Mouse (Mus musculus): Measurements from ENCODE around the gene Sstr4. TPM values are rescaled to one million over a fixed set of nuclear protein-coding genes. Genes with fewer than 3 reads are reported as not detected.

The Sstr4 gene
- polyA plus RNA-seq, 1 experiment from 2014 or later: 2.4 TPM

GRCm38 (mm10) chr2:148419776-148420175, 24.6 kb downstream of the Sstr4 start:
- Histone ChIP-seq H3K27ac (replicated peaks) (no peak overlapping the region), H3K4me3 (no peak overlapping the region), H3K4me1 (no peaks in the 10 kb centered on the region), H3K4me2 (replicated peaks) (no peak overlapping the region), H3K9ac (replicated peaks) (no peak overlapping the region), H3K36me3 (no peaks in the 10 kb centered on the region), H3K9me3 (no peaks in the 10 kb centered on the region), H3K27me3 (no peaks in the 10 kb centered on the region)
- WGBS: 93% methylated on average over 2 of the region's 2 CpGs
- ATAC-seq (ENCODE audit: low FRiP score, low read depth): no peak

GRCm38 (mm10) chr2:148421112-148421511, 26.0 kb downstream of the Sstr4 start:
- no peak for ATAC-seq (ENCODE audit: low FRiP score, low read depth)
- Histone ChIP-seq H3K4me2 (replicated peaks) (no peak overlapping the region), H3K27me3 (no peaks in the 10 kb centered on the region), H3K36me3 (no peaks in the 10 kb centered on the region), H3K4me3 (no peak overlapping the region), H3K9me3 (no peaks in the 10 kb centered on the region), H3K4me1 (no peaks in the 10 kb centered on the region), H3K9ac (replicated peaks) (no peak overlapping the region), H3K27ac (replicated peaks) (no peak overlapping the region)
- WGBS: 76% methylated on average over 1 of the region's 1 CpGs

GRCm38 (mm10) chr2:148421706-148422105, 26.6 kb downstream of the Sstr4 start:
- H3K9ac ChIP-seq (replicated peaks): no peak overlapping the region
- 54% methylated on average over 1 of the region's 1 CpGs for WGBS
- no peaks in the 10 kb centered on the region for H3K4me1 ChIP-seq
- H3K4me2 ChIP-seq (replicated peaks): no peak overlapping the region
- H3K36me3 ChIP-seq: no peaks in the 10 kb centered on the region
- no peaks in the 10 kb centered on the region for H3K27me3 ChIP-seq
- ATAC-seq (ENCODE audit: low FRiP score, low read depth): no peak
- no peak overlapping the region for H3K27ac ChIP-seq (replicated peaks)
- no peak overlapping the region for H3K4me3 ChIP-seq
- no peaks in the 10 kb centered on the region for H3K9me3 ChIP-seq

GRCm38 (mm10) chr2:148425709-148426382, 30.7 kb downstream of the Sstr4 start:
- no peak overlapping the region for H3K27ac ChIP-seq (replicated peaks)
- 85% methylated on average over 5 of the region's 5 CpGs for WGBS
- H3K9ac ChIP-seq (replicated peaks): no peak overlapping the region
- no peak overlapping the region for H3K4me3 ChIP-seq
- no peaks in the 10 kb centered on the region for H3K27me3 ChIP-seq
- H3K9me3 ChIP-seq: no peaks in the 10 kb centered on the region
- H3K36me3 ChIP-seq: no peaks in the 10 kb centered on the region
- no peak overlapping the region for H3K4me2 ChIP-seq (replicated peaks)
- no peak for ATAC-seq (ENCODE audit: low FRiP score, low read depth)
- no peaks in the 10 kb centered on the region for H3K4me1 ChIP-seq

- Histone ChIP-seq H3K9me3 (no peaks in the 10 kb centered on the region), H3K27me3 (no peaks in the 10 kb centered on the region), H3K27ac (replicated peaks) (no peak overlapping the region), H3K4me1 (no peaks in the 10 kb centered on the region), H3K4me3 (no peak overlapping the region), H3K36me3 (no peaks in the 10 kb centered on the region), H3K9ac (replicated peaks) (no peak overlapping the region), H3K4me2 (replicated peaks) (no peak overlapping the region)
- no peak for ATAC-seq (ENCODE audit: low FRiP score, low read depth)
- WGBS: 86% methylated on average over 3 of the region's 3 CpGs
These were observed 32.4 kb downstream of the Sstr4 start for GRCm38 (mm10) chr2:148427553-148427952.

GRCm38 (mm10) chr2:148428523-148428922, 33.4 kb downstream of the Sstr4 start:
- ATAC-seq (ENCODE audit: low FRiP score, low read depth): no peak
- Histone ChIP-seq H3K27me3 (no peaks in the 10 kb centered on the region), H3K4me1 (no peaks in the 10 kb centered on the region), H3K27ac (replicated peaks) (no peak overlapping the region), H3K4me2 (replicated peaks) (no peak overlapping the region), H3K4me3 (no peak overlapping the region), H3K36me3 (no peaks in the 10 kb centered on the region), H3K9ac (replicated peaks) (no peak overlapping the region), H3K9me3 (no peaks in the 10 kb centered on the region)
- 92% methylated on average over 3 of the region's 3 CpGs for WGBS

- Histone ChIP-seq H3K27ac (replicated peaks) (no peak overlapping the region), H3K4me2 (replicated peaks) (no peak overlapping the region), H3K36me3 (no peaks in the 10 kb centered on the region), H3K4me1 (no peaks in the 10 kb centered on the region), H3K9me3 (no peaks in the 10 kb centered on the region), H3K9ac (replicated peaks) (no peak overlapping the region), H3K4me3 (no peak overlapping the region), H3K27me3 (no peaks in the 10 kb centered on the region)
- no peak for ATAC-seq (ENCODE audit: low FRiP score, low read depth)
These were observed 33.9 kb downstream of the Sstr4 start for GRCm38 (mm10) chr2:148429001-148429505.

GRCm38 (mm10) chr2:148430941-148431340, 35.8 kb downstream of the Sstr4 start:
- Histone ChIP-seq H3K27me3 (no peaks in the 10 kb centered on the region), H3K9ac (replicated peaks) (no peak overlapping the region), H3K4me1 (no peaks in the 10 kb centered on the region), H3K27ac (replicated peaks) (no peak overlapping the region), H3K36me3 (no peaks in the 10 kb centered on the region), H3K4me3 (no peak overlapping the region), H3K9me3 (no peaks in the 10 kb centered on the region), H3K4me2 (replicated peaks) (no peak overlapping the region)
- 81% methylated on average over 4 of the region's 4 CpGs for WGBS
- ATAC-seq (ENCODE audit: low FRiP score, low read depth): no peak

- Histone ChIP-seq H3K4me1 (0 out of 2 replicates have a peak, but pooled peaks cover 4% of the 10 kb centered on the region), H3K36me3 (no peaks in the 10 kb centered on the region), H3K27me3 (no peaks in the 10 kb centered on the region), H3K4me3 (no peak overlapping the region), H3K27ac (replicated peaks) (no peak overlapping the region), H3K9me3 (no peaks in the 10 kb centered on the region), H3K9ac (replicated peaks) (no peak overlapping the region), H3K4me2 (replicated peaks) (no peak overlapping the region)
- whole genome bisulfite sequencing: 66% methylated on average over 2 of the region's 2 CpGs
- no peak for ATAC-seq (ENCODE audit: low FRiP score, low read depth)
These were observed 37.2 kb downstream of the Sstr4 start for GRCm38 (mm10) chr2:148432346-148432745.

- Histone ChIP-seq H3K27me3 (no peaks in the 10 kb centered on the region), H3K36me3 (no peaks in the 10 kb centered on the region), H3K9ac (replicated peaks) (no peak overlapping the region), H3K27ac (replicated peaks) (no peak overlapping the region), H3K4me3 (no peak overlapping the region), H3K9me3 (no peaks in the 10 kb centered on the region), H3K4me2 (replicated peaks) (no peak overlapping the region), H3K4me1 (0 out of 2 replicates have a peak, but pooled peaks cover 4% of the 10 kb centered on the region)
- ATAC-seq (ENCODE audit: low FRiP score, low read depth): no peak
- WGBS: 28% methylated on average over 3 of the region's 3 CpGs
These were observed 41.1 kb downstream of the Sstr4 start for GRCm38 (mm10) chr2:148436285-148436684.

- H3K9me3 ChIP-seq: no peaks in the 10 kb centered on the region
- no peak overlapping the region for H3K9ac ChIP-seq (replicated peaks)
- ATAC-seq (ENCODE audit: low FRiP score, low read depth): no peak
- no peak overlapping the region for H3K27ac ChIP-seq (replicated peaks)
- no peak overlapping the region for H3K4me3 ChIP-seq
- H3K4me2 ChIP-seq (replicated peaks): no peak overlapping the region
- 0 out of 2 replicates have a peak, but pooled peaks cover 4% of the 10 kb centered on the region for H3K4me1 ChIP-seq
- no peaks in the 10 kb centered on the region for H3K27me3 ChIP-seq
- 72% methylated on average over 3 of the region's 3 CpGs for WGBS
- no peaks in the 10 kb centered on the region for H3K36me3 ChIP-seq
These were observed 44.6 kb downstream of the Sstr4 start for GRCm38 (mm10) chr2:148439691-148440276.

- no peak for ATAC-seq (ENCODE audit: low FRiP score, low read depth)
- no peaks in the 10 kb centered on the region for H3K9me3 ChIP-seq
- WGBS: 89% methylated on average over 10 of the region's 10 CpGs
These were observed 46.3 kb downstream of the Sstr4 start for GRCm38 (mm10) chr2:148441421-148441820.

More at GRCm38 (mm10) chr2:148441421-148441820, 46.3 kb downstream of the Sstr4 start:
- H3K4me3 ChIP-seq: no peak overlapping the region
- no peaks in the 10 kb centered on the region for H3K4me1 ChIP-seq
- no peaks in the 10 kb centered on the region for H3K36me3 ChIP-seq
- H3K27ac ChIP-seq (replicated peaks): no peak overlapping the region
- H3K4me2 ChIP-seq (replicated peaks): no peak overlapping the region
- no peak overlapping the region for H3K9ac ChIP-seq (replicated peaks)
- no peaks in the 10 kb centered on the region for H3K27me3 ChIP-seq

Data from midbrain, embryonic 12.5 days (tissue).